Mouse (Mus musculus): ENCODE results near the gene Prph. TPM values are rescaled to one million over a fixed set of nuclear protein-coding genes. Genes with fewer than 3 reads are reported as not detected.
A peak's percentile ranks its signal among the peaks of the same experiment; 100 is the strongest.

Gene Prph
- total RNA-seq, 2 experiments from 2014 or later = 0.97 to 1.8 TPM

DNA sequence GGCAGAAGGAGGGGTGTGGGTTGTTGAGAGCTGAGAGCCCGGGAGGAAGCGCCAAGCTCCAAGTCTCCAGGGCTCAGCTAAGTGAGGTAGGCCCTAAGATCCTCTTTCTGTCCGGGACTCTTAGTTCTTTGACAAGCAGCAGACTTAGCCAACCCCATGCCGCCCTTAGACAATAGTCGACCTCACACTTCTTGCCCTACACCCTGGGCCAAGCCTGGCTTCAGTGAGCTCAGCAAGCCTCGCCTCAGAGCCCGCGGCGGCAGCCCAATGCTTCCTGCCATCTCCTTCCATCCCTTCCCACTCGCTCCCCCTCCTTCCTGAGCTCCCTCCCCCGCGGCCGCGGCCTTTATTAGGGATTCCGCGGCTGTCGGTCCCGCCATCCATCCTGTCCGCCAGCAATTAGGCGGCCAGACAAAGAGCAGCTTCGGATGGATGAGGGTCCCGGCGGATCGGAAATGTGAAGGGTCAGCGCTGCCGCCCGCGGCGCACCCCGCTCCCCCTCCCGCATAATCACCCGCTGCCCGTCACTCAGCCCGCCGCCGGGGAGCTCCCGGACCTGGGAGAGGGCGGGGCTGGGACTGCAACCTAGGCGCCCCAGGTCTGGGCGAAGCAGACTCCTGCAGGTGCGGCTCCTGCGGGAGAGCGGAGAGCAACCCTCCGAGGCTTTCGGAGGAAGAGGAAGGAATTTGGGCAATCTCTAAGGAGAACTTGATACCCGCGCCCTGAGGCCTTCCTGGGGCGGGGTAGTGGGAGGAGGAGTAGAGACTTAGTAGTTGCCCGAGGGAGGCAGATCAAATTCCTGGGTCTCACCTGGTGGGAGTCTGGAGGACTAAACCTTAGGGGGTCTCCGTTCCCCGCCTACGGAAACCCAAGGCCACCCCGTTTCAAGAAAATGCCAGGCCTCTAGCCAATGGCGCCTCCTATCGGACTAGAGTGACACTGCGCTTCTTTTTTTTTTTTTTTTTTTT lies 38.6 kb downstream of the Prph start:
- peak in 1 of 2 experiments; percentile 18 for DNase-seq (ENCODE audit: low spot score in 2 of 2)
- intact Hi-C loops (cut with DNase I) = no loop called here

DNA sequence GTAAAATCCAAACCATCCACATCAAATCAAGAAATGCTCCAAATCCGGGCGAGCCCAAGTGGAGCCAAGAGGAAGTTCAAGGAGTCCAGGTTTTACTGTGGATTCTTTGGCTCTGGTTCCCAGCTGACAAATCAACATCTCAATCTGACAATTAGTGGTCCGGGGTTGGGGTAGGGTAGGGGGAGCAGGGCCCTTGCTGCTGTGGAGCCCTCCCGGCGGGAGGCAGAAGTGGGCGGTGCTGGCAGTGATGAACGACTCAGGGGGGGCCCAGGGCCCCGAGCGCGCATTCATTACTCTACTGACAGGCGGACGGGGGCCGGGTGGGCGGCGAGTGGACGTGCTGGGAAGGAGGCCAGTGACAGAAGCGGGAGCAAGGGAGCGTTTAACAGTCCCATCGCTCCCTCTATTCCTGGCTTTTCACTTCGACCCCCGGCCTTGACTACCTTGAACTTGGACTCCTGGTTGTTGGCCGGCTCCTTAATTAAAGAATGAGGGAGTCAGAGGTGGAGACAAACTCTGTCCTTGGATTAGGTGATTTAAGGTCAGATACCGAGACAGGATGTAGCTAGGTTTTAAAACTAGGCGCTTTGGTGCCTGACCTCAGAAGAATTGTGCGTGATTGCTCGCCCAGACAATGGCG lies 39.8 kb downstream of the Prph start:
- intact Hi-C loops (cut with DNase I) = no loop called here
- DNase-seq (ENCODE audit: low spot score in 2 of 2) = no peak

- intact Hi-C loops (cut with DNase I) = no loop called here
- DNase-seq (ENCODE audit: low spot score in 2 of 2) = no peak
These were observed 40.4 kb downstream of the Prph start for GRCm38 (mm10) chr15:99095356-99095755.

DNA sequence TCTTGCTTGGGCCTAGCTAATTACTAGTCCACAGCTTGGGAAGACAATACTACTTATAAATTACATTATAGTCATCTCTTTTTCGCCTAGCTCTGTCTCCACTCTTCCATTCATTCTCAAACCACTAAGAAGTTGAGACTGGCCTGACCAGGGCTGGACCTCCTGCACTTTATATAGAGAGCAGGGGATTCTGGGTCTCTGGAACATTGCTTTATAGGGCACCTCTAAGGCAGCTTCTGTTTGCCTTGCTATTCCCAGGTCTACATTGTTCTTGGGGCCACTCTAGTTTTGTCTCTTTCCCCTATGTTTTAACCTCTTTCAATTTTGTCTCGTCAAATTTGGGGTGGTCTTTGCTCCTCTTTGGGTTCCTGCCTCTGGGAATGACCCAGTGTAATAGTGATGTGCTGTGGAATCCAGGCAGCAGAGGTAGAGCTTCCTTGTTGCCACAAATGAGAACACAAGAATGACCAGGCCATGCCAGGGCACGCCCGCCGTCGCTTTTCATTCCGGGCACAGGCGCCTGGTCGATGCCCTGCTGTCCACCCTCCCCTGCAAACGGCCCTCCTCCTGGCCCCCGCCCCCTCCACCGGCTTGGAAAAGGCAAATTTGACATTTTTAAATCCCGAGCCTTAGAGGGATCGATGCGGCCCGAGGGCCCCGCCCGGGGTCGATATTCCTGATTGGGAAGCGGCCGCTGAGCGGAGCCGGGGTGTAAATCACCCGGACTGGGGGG lies 41.3 kb downstream of the Prph start:
- intact Hi-C loops (cut with DNase I) = no loop called here
- DNase-seq (ENCODE audit: low spot score in 2 of 2) = no peak

GRCm38 (mm10) chr15:99096831-99097500 lies 42.0 kb downstream of the Prph start:
- intact Hi-C loops (cut with DNase I) = no loop called here
- no peak for DNase-seq (ENCODE audit: low spot score in 2 of 2)

- intact Hi-C loops (cut with DNase I) = no loop called here
- DNase-seq (ENCODE audit: low spot score in 2 of 2) = no peak
These were observed 43.0 kb downstream of the Prph start for GRCm38 (mm10) chr15:99097840-99098492.

GRCm38 (mm10) chr15:99098493-99098861 lies 43.5 kb downstream of the Prph start:
- intact Hi-C loops (cut with DNase I) = no loop called here
- no peak for DNase-seq (ENCODE audit: low spot score in 2 of 2)

GRCm38 (mm10) chr15:99099139-99099556 lies 44.2 kb downstream of the Prph start:
- intact Hi-C loops (cut with DNase I) = no loop called here
- DNase-seq (ENCODE audit: low spot score in 2 of 2) = no peak

DNA sequence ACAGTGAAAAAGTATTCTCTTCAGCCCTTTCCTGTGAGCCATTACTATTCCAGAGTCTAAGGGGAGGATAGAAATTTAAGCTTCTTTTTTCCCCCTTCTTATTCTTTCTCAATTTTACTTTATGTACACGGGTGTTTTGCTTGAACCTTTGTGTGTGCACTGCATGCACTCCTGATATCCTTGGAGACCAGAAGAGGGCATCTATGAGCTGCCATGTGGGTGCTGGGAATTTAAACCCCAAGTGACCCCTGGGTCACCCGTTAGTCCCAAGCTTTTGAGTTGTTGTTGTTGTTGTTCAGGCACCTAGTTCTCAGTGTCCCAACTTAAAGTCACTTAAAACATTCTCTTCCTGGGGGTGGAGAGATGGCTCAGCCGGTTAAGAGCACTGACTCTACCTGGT lies 45.0 kb downstream of the Prph start:
- intact Hi-C loops (cut with DNase I) = no loop called here
- no peak for DNase-seq (ENCODE audit: low spot score in 2 of 2)

DNA sequence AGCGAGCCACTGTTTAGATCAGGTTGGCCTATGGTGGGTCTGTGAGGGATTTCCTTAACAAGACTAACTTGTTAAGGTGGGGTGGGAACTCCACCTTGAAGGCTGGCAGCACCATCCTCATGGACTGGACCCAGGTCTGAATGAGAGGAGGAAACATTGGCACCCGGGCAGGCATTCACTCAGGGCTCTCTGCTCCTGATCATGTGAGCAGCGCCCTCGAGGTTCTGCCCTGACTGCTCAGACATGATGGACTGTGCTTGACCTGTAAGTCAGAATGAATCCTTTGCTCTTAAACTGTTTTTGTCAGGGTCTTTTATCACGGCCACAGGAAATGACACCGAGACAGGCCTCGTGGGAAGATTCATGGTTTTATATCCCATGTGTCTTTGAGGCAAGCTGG lies 50.3 kb downstream of the Prph start:
- DNase-seq (ENCODE audit: low spot score in 2 of 2) = no peak
- intact Hi-C loops (cut with DNase I) = no loop called here

GRCm38 (mm10) chr15:99107866-99108265 lies 52.9 kb downstream of the Prph start:
- intact Hi-C loops (cut with DNase I) = no loop called here

More at GRCm38 (mm10) chr15:99107866-99108265, 52.9 kb downstream of the Prph start:
- no peak for DNase-seq (ENCODE audit: low spot score in 2 of 2)

Small RNA genes within 50 kb of the gene (microRNA-seq; reads per million reads assigned to microRNA genes)
- not detected for gene Mir6960

Other genes with a start within 250 kb of the Prph start
- gene Ddn, start 245.7 kb upstream of the Prph start, total RNA-seq (2021) = 100 to 1,000 TPM; 827 to 848 TPM
- gene Prkag1, start 223.7 kb upstream of the Prph start, total RNA-seq (2021) = 10 to 100 TPM; 49.1 to 50.0 TPM
- gene Kmt2d, start 184.0 kb upstream of the Prph start, total RNA-seq (2021) = 10 to 100 TPM; 69.9 to 98.8 TPM
- gene Rhebl1, start 160.6 kb upstream of the Prph start, total RNA-seq (2021) = 10 to 100 TPM in 1 of 2 experiments, 1 to 10 TPM in 1; 9.0 to 10.5 TPM
- under 1 TPM in 1 of 2 experiments, not detected in 1; 0.35 TPM for gene Dhh, start 156.6 kb upstream of the Prph start, total RNA-seq (2021)
- gene Lmbr1l, start 136.9 kb upstream of the Prph start, total RNA-seq (2021) = 10 to 100 TPM; 12.6 to 16.6 TPM
- gene Tuba1b, start 120.6 kb upstream of the Prph start, total RNA-seq (2021) = 100 to 1,000 TPM; 509 to 602 TPM
- not detected for gene Gm49450, start 101.6 kb upstream of the Prph start, total RNA-seq (2021)
- gene Tuba1a, start 101.5 kb upstream of the Prph start, total RNA-seq (2021) = 1,000 to 10,000 TPM in 1 of 2 experiments, 100 to 1,000 TPM in 1; 932 to 1,107 TPM
- 10 to 100 TPM; 60.3 to 78.5 TPM for gene Tuba1c, start 25.3 kb upstream of the Prph start, total RNA-seq (2021)
- gene Troap, start 19.4 kb downstream of the Prph start, total RNA-seq (2021) = under 1 TPM in 1 of 2 experiments, not detected in 1; 0.32 TPM
- gene C1ql4, start 32.6 kb downstream of the Prph start, total RNA-seq (2021) = not detected
- gene Dnajc22, start 38.0 kb downstream of the Prph start, total RNA-seq (2021) = under 1 TPM; 0.25 to 0.27 TPM
- gene Spats2, start 70.7 kb downstream of the Prph start, total RNA-seq (2021) = 10 to 100 TPM; 35.2 to 37.5 TPM
- 100 to 1,000 TPM; 173 to 180 TPM for gene Kcnh3, start 169.7 kb downstream of the Prph start, total RNA-seq (2021)
- 10 to 100 TPM; 80.9 to 91.9 TPM for gene Mcrs1, start 196.8 kb downstream of the Prph start, total RNA-seq (2021)
- gene Prpf40b, start 239.9 kb downstream of the Prph start, total RNA-seq (2021) = 100 to 1,000 TPM in 1 of 2 experiments, 10 to 100 TPM in 1; 88.1 to 104 TPM
- gene Fam186b, start 240.7 kb downstream of the Prph start, total RNA-seq (2021) = 1 to 10 TPM; 1.7 to 1.8 TPM